Mouse (Mus musculus): ENCODE results near the gene Nprl2.
"Not testable (repeated sequence)": the region's sequence is repeated elsewhere in the genome, so short reads cannot be mapped to it uniquely, and the experiment has no call there.

The Nprl2 gene

GRCm38 (mm10) chr9:107554319-107554825, 12.3 kb downstream of the Nprl2 start:
- peak; percentile 98 for DNase-seq

GRCm38 (mm10) chr9:107555031-107555457, 13.0 kb downstream of the Nprl2 start:
- peak; percentile 82 for DNase-seq

- no peak for DNase-seq
Measured at GRCm38 (mm10) chr9:107555701-107556100, 13.7 kb downstream of the Nprl2 start.

DNA sequence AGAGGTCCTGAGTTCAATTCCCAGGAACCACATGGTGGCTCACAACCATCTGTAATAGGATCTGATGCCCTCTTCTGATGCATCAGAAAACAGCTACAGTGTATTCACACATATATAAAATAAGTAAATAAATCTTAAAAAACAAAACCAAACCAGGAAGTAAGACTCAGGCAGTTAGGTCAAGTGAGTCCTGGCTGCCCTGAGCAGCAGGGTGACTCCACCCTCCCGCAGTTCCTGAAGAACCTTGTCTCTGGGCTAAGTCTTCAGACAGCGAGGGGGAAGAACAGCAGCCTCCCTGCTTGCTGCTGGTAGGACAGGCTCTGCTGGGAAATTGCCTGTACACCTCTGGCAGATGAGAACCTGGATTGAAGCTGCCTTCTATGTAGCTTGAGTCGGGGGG, 14.3 kb downstream of the Nprl2 start:
- DNase-seq = no peak

- peak; percentile 96 for DNase-seq
Measured at GRCm38 (mm10) chr9:107563029-107563581, 21.1 kb downstream of the Nprl2 start, which contains the start of gene Tusc2. TSS of gene Tusc2 (plus strand) at chr9:107563255.

- DNase-seq = peak; percentile 62
Measured at GRCm38 (mm10) chr9:107565556-107565955, 23.5 kb downstream of the Nprl2 start.

- DNase-seq = peak; percentile 95
Measured at GRCm38 (mm10) chr9:107566041-107566709, 24.1 kb downstream of the Nprl2 start.

DNA sequence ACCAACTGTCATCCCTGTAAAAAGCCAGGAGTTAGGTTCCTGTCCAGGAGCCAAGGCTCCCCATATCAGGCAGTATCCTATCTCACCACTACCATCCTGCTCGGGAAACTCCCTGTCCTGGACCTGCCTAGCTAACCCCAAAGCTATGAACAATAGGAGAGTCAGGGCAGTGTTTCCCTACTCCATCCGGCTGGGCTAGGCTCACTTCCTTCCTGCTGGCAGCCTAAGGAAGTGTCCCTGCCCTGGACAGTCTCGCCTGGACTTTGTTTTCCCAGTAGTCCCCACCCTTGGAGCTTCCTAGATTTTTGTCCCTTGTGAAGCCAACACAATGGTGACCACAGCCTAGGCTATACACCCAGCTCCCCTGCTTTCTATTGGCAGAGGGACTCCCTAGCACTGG, 24.8 kb downstream of the Nprl2 start:
- peak; percentile 69 for DNase-seq

GRCm38 (mm10) chr9:107567702-107568319, 25.8 kb downstream of the Nprl2 start, which contains the start of gene Hyal2:
TSS of gene Hyal2 (plus strand) at chr9:107567945.
- DNase-seq = peak; percentile 86

DNA sequence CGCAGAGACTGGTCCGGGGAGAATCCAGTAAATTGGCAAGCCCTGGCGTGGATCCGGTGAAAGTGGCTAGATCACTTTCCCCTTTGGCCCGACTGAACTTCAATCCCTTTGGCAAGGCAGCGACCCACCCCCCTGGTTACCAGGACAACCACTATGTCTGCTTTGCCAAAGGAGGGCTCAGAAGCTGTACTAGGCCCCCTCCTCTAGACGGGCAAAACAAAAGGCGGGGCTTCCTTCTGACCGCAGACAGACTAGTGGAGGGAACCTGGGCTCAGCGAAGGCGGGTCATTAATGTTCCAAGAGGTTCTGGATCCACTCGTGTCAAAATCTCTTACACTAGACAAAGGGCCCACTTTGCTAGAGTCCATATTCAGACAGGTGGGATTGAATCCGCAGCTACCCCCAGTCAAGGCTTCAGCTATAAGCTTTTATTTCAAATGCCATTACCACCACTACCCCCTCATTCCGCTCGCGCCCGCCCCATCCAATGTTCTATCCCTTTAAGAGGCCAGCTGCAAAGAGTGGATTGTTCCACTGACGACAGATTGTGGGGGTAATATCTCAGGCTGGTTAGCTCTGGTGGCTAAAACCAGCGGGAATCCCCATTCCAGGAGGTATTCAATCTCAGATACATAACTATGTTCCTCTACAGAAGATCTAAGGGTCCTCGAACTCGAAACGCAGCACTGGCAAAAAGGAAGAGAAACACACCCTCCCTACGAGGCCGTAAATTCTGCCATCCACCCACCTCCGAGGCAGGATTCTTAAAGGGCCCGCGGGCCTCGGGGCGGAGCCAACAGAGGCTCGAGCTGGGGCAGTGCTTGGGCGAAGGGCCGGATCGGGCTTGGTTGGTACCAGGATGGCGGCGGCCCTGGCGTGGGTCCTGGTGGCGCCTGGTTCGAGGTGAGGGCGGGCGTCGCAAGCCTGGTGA, 26.6 kb downstream of the Nprl2 start:
- peak; percentile 92 for DNase-seq

GRCm38 (mm10) chr9:107569270-107569669, 27.2 kb downstream of the Nprl2 start:
- DNase-seq = no peak

GRCm38 (mm10) chr9:107570016-107570415, 28.0 kb downstream of the Nprl2 start:
- peak; percentile 50 for DNase-seq

DNA sequence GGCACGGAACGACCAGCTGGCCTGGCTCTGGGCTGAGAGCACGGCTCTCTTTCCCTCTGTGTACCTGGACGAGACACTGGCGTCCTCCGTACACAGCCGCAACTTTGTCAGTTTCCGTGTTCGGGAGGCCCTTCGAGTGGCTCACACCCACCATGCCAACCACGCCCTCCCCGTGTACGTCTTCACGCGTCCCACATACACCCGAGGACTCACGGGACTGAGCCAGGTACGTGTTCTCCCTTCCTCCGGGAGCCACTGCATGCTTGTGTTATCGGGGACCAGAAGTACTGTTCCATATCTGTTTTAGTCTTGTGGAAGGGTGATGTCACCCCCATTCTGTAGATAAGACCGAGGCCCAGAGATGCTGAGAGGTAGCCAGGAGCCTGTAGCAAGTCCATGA, 28.8 kb downstream of the Nprl2 start:
- no peak for DNase-seq

- no peak for DNase-seq
Measured at GRCm38 (mm10) chr9:107571534-107572326, 29.7 kb downstream of the Nprl2 start.

DNA sequence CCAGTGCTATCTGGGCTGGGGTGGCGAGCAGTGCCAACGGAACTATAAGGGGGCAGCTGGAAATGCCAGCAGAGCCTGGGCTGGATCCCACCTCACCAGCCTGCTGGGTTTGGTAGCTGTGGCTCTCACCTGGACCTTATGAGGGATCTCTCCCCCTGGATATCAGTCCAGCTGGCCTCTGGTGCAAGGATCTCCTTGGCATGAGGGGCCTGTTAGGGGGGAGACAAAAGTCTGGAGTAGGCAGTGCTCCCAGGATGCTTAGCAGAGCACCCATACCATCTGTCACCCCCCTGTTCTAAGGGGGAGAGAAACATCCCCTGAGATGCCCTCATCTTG, 30.3 kb downstream of the Nprl2 start:
- DNase-seq = no peak

- DNase-seq = not testable (repeated sequence)
Measured at GRCm38 (mm10) chr9:107573774-107574173, 31.7 kb downstream of the Nprl2 start.

GRCm38 (mm10) chr9:107575579-107576356, 33.7 kb downstream of the Nprl2 start:
- DNase-seq = peak; percentile 25

- peak; percentile 93 for DNase-seq
Measured at GRCm38 (mm10) chr9:107576357-107577107, 34.5 kb downstream of the Nprl2 start, which contains the start of gene Hyal1. TSS of gene Hyal1 (plus strand) at chr9:107576927.

DNA sequence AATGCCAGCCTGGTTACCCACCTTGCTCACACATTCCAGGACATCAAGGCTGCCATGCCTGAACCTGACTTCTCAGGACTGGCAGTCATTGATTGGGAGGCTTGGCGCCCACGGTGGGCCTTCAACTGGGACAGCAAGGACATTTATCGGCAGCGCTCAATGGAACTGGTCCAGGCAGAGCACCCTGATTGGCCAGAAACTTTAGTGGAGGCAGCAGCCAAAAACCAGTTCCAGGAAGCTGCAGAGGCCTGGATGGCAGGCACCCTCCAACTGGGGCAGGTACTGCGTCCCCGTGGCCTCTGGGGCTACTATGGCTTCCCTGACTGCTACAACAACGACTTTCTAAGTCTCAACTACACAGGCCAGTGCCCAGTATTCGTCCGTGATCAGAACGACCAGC, 35.8 kb downstream of the Nprl2 start:
- peak; percentile 36 for DNase-seq

DNA sequence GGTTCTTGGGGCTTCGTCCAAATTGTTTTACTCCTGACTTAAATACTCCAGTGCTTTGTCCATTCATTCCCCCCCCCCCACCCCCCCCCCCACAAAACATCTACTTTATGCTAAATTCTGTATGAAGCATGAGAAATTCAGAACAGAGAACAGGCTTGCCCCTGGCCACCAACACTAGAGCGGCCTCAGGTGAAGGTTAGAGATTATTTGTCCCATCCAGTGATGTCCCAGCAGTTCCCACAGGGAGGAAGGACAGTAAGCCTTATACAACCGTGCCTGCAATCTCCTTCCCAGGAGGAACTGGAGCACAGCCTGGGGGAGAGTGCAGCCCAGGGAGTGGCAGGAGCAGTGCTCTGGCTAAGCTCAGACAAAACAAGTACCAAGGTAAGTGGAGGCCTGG, 36.6 kb downstream of the Nprl2 start, which contains the start of gene Naa80:
Gene Naa80 (plus strand): TSS at position 301 of the 400 bp plus-strand sequence.
- no peak for DNase-seq

Measured in kidney, postnatal 10 days (tissue).